Mouse (Mus musculus): ENCODE measurements around the gene Il1rap.

Gene Il1rap

GRCm38 (mm10) chr16:26581048-26581912 lies at the start of gene Il1rap:
Gene Il1rap, plus strand, starts transcription at chr16:26581704.
- peak; percentile 86 to 92 for DNase-seq

DNA sequence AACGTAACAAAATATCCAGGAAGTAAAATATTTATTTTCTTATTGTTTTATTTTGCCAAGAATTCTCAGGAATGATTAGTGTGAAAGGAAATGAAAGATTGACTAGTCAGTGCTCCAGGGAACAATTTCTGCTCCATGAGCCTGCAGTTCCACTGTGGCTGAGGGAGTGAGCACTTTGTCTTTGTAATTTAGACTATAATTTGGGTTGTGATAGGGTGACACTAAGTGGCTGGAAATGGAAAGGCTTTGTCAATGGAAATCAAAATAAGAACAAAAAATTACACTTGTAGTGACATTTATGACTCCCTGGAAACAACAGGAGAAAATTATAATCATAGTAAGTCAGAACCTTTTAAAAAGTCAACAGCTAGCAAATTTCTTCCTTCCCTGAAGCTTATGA lies 49.2 kb upstream of the Il1rap start:
- no peak for DNase-seq

DNA sequence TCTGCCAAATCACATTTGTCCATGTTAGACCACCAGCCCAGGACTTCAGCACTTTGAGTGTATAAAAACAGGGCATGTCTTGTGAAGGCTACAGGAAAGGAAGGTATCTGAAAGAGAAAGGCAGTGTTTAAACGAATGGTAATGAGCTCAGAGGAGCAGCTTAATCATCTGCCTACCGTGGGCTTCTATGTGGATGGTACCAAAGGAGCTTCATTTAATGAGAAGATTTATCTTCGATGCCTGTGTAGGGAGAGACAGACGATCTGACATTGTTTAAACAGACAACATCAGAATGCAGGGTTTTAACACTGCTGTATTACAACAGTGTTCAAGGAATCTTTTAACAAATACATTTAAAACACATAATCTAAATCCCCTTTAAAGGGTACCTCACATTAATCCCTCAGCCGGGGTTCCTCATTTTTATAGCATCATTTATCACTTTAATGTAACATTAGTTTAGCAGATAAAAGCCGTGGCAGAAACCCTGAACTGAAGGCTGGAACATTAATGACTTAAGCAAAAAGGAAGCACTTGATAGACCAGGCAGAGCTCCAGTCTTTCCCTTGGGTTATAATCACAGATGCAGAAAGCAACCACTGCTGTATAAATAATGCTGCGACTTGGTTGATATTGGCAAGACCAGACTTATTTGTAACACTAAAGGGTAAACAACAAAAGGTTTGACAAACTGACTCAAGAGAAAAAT lies 35.2 kb upstream of the Il1rap start:
- DNase-seq: no peak

DNA sequence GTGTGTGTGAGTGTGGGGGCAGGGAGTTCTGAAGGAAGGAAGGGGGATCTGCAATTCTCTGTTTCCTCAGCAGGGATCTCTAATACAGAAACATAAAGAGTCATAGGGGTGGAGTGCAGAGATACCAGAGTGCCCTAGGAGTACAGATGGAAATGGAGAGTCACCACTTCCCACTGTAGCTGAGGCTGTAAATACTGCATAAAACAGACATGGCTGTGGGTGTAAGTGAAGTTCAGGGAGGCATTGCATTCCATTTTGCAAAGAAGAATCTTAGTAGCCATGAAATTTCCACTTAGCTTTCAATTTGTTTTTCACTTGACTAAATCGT lies 34.7 kb upstream of the Il1rap start:
- no peak for DNase-seq

DNA sequence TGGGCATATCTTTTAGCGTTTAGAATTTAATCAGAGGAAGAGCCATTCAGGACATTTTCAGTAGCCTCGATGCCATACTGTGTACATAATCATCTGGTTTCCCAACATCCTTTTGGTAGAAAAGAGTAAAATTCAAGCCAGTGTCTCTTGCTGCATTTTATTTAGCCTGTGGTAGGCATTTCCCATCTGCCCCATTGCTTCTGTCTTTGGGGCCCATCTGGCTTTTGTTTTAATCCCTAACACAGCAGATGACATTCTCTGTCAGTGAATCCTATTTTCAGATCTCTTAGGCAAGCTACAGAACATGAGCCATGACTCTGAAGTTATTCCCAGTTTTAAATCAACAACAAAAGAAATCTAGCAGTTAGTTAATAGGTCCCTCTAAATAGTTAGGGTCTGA lies 32.3 kb upstream of the Il1rap start:
- no peak for DNase-seq

DNA sequence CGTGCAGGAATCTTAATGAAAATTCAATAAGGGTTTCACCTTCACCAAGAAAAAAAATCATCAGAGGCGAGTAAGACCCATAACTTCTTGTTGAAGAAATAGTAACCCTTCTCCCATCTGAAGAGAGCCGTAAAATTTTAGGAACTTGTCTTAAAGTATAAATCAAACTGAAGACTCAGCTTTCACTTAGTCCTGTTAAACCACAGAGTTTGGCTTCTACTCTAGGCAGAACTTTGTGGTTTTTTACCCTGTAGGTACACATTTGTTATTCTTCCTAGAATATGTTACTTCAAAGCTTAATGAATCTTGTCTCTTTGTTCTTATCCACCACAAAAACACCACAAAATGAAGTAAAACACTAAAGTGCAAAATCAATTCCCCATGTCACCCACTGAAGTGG lies 29.3 kb upstream of the Il1rap start:
- DNase-seq: no peak

DNA sequence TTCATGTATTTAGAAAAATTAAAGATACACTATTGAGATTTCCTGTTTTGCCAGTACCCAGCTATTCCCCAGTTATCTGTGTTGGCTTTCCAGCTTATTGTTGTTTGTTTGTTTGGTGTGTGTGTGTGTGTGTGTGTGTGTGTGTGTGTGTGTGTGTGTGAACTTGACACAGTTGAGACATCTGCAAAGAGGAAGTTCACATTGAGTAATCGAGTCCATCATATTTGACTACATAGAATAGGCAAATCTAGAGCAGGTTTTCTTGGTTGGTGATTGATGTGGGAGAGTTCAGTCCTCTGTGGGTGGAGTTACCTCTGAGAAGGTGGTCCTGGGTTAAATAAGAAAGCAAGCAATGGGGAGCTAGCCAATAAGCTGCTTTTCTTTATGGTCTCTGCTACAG lies 22.7 kb upstream of the Il1rap start:
- DNase-seq: no peak

GRCm38 (mm10) chr16:26561743-26562142 lies 19.8 kb upstream of the Il1rap start:
- DNase-seq: no peak

- no peak for DNase-seq
These were observed 18.7 kb upstream of the Il1rap start for GRCm38 (mm10) chr16:26562771-26563170.

GRCm38 (mm10) chr16:26569387-26569978 lies 12.0 kb upstream of the Il1rap start:
- no peak for DNase-seq

DNA sequence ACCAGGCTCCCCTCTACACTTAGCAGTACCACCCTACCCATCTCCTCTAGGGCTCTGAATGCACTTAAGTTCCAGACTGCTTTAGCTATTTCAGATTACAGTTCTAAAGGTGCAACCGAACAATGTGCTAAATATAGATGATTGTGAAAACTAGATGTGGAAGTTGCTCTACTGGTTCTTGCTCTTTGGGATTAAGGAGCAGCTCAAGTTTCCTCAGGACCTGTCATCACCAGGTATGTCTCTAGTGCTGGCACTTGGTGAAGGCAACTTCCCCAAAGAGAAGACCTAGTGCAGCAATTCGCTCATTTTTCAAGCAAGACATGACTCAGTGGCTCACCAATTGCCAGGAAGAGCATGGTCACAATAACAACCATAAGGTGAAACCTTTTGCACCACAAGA lies 9.7 kb upstream of the Il1rap start:
- no peak for DNase-seq

GRCm38 (mm10) chr16:26574173-26574572 lies 7.3 kb upstream of the Il1rap start:
- DNase-seq: no peak

GRCm38 (mm10) chr16:26581913-26582376 lies 441 bp downstream of the Il1rap start:
- no peak for DNase-seq

DNA sequence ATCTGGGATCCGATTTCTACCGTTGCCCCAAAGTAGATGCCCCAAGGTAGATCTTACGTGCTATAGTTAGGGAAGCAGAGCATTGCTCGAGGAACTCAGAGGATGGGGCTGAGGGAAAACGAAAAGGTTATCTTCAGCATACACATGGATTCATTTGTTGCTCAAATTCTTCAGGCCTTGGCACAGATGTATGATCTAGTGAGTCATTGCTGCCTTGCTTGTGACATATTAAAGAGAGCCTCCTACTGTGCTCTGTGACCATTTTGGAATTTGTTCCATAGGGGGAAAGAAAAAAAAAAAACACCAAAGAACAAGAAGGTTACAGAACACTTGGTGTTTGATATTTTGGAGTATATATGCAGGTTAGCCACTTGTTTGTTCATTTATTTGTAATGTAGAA lies 4.3 kb downstream of the Il1rap start:
- DNase-seq: no peak

DNA sequence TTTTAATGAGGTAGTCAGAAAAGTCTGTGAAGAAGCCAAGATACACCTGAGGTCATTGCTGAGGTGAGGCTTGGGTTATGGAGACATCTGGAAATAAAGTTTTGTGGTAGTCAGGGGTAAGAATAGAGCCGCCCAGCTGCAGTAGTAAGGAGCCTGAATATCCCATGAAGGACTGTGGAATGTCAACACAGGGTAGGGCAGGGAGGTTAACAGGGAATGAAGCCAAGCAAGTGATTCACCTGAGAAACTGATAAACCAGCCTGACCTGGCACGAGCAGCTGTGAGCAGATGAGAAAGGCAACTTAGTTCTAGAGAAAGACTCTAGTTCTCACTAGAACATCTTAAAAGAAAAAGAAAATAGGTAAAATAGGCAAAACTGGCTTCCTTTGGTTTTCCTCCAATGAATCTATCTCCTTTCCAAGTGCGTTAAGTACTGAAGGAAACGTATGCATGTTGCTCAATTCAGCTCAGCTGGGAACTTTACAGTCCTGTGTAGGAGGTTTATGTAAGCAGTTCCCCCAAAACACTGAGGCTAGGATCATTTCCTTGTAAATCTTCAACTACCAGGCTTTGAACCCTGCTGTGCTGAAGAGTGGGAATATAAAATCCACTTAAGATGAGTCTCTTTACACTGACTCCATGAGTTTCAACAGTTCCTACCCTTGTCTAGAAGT lies 9.5 kb downstream of the Il1rap start:
- DNase-seq: no peak

DNA sequence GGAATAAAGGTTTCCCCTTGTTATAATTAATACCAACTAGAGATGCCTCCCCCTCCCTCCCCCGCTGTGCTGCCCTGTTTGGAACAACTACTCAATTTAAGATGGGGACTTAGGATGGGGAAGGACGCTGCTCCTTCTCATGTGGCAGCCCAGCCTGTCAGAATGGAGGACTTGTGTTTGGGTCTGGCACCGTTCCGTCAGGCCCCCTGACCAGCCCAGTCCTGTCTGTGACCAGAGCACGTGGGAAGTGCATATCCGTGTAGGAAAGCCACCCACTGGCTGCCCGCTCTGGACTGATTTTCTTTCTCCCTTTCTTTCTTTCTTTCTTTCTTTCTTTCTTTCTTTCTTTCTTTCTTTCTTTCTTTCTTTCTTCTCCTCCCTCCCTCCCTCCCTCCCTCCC lies 14.9 kb downstream of the Il1rap start:
- DNase-seq: no peak

GRCm38 (mm10) chr16:26597307-26597706 lies 15.8 kb downstream of the Il1rap start:
- no peak for DNase-seq

GRCm38 (mm10) chr16:26598591-26598990 lies 17.1 kb downstream of the Il1rap start:
- no peak for DNase-seq

DNA sequence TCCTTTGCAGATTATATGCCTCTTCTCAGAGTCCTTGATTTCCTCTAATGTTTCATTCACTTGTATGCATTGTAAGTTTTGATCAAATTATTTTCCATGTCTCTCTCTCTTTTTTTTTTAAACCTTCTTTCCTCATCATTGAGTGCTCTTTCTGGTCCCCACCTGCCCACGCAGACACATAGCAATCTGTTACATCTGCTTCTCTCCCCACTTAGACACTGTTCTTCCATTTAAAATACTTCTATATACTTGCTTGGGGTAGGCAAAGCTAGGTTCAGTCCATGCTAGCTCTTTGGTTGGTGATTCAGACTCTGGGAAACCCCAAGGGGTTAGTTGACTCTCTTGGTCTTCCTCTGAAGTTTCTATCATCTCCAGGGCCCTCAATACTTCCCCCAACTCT lies 20.0 kb downstream of the Il1rap start:
- no peak for DNase-seq

DNA sequence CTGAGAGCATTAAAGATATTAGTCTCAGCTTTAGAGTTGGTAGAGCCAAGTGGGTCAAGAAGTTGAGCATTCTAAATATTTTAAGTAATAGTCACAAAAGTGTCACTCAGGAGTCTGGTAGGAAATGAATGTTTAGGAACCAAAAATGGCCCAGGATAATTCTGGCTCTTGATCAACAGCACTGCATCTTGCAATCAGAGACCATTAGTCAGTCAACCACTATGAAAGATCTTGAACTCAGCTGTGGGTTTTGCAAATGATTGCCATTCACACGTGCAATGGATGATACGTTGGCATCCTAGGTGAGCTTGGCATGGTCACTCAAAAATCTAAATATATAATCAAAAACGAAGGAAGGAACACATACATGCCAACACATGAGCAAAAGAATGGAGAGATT lies 23.1 kb downstream of the Il1rap start:
- no peak for DNase-seq

- no peak for DNase-seq
These were observed 26.5 kb downstream of the Il1rap start for GRCm38 (mm10) chr16:26608003-26608402.

GRCm38 (mm10) chr16:26610508-26610907 lies 29.0 kb downstream of the Il1rap start:
- DNase-seq: no peak

DNA sequence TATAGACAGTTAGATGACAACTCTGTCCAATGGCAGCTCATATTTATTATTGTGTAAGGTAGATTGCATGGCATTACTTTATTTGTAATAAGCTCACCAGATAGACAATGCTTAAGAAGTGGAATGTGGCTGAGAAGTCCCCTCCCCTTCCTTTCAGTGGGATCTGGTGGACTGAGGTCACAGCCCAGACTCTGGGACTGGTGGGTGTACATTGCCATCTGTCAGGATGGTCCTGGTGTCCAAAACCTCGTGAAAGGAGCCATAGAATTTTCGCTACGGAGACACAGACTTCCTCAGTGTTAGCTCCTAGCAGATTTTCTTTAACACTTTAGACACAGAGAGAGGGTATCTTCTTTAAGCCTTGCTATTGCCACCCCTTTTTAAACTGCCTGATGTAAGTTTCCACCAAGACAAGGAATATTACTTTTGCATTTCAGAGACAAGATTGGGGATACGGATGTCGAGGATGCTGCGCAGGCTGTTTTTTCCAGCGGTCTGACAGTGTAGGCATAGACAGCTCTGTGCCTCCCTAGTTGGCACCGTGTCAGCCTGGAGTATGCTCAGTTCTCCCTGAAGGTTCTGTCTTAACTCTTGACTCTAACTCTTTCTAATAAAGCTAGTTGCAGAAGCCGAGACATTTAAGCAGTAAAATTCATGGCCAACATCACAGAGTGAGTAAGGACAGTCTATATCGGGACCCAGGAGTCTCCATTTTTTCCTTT lies 31.2 kb downstream of the Il1rap start:
- DNase-seq: no peak

All from spleen, adult 18-20 months (tissue).